Mouse (Mus musculus): ENCODE data around the gene Pilra.
"Not testable (repeated sequence)": the region's sequence is repeated elsewhere in the genome, so short reads cannot be mapped to it uniquely, and the experiment has no call there.

GRCm38 (mm10) chr5:137864008-137864407, 27.9 kb upstream of the Pilra start:
- not testable (repeated sequence) for TF ChIP-seq CTCF (IDR thresholded peaks at IDR 0.05); POLR2A (IDR thresholded peaks at IDR 0.05; ENCODE audit: insufficient read depth, low read depth, low read length)

Measured in heart, adult 2 months (tissue).